Mouse (Mus musculus) cerebellum, adult 8-10 months (tissue): Measurements from ENCODE around the gene Mpped1.

Experiments
- DNase-seq: peaks from one replicate; pipeline ENCODE4 v3.0.0; 2022

Gene Mpped1

DNA sequence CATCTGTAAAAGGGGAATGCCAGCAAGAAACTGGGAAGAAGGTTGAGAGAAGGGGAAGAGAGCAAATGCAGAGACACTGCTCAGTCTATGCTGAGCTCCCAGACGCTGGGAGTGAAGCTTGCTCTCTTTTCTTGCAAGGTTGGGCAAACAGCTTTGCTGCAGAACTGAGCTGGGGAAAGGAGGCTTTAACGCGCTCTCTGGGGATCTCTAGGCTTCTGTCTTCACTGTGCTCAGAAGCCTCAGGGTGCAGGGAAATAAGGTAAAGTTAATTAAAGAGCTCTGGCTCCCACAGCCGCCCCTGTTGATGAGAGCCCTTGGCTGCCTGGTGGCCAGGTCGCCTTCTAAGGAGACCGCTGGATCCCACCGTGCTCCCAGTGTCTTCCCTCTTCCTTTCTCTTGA is 17.7 kb downstream of the Mpped1 start:
- no peak for DNase-seq

DNA sequence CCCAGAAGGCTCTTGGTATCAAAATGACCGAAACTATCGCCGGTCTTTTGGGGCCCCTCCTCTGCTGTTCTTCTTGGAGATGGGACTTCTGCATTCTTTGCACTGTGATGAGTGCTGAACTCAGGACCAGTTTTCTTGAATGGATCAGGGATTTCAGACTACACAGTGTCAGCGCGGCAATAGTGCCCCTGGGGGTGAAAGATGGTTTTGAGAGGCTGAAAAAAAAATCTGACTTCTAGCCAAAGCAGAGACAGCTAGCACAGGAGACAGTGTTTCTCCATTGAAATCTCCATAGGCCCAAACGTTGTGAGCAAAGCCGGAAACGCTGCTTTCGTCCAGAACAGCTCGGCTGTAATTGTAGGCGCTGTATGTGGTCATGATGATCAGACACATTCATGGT is 19.7 kb downstream of the Mpped1 start:
- DNase-seq: no peak

DNA sequence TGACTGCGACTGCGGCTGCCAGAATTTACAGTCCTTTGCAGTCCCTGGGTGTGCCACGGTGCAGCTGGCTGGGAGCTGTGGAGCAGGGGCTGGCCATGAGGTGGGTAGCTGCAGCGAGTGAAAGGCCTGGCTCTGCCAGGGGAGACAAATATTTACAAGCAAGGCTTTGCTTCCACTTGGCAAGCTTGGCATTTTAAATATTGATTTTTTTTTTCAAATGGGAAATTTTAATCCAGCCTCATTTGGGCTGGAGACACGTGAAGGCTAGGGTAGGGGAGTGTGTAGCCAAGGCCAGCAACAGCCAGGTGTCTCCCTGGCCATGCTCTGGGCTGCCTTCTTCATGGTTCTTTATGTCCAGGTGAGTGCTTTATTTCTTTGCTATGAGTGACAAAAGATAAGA is 21.7 kb downstream of the Mpped1 start:
- DNase-seq: no peak

DNA sequence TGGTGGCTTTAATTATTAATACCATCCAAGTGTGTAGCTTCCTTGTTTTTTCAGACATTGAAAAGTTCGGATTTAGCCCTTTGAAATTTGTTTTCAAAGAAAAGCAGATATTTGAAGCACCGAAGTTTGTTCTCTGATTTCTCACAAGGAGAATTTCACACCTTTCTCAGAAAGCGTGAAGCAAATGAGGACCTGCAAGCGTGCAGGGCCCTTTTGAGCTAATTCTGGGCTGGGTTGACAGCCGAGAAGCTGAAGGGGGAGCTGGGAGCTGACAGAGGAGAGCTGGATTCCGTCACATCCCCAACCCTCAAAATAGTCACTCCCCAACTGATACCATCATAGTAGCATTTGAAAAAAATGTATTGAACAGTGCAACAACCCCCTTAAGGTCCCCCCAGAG is 34.8 kb downstream of the Mpped1 start:
- no peak for DNase-seq

DNA sequence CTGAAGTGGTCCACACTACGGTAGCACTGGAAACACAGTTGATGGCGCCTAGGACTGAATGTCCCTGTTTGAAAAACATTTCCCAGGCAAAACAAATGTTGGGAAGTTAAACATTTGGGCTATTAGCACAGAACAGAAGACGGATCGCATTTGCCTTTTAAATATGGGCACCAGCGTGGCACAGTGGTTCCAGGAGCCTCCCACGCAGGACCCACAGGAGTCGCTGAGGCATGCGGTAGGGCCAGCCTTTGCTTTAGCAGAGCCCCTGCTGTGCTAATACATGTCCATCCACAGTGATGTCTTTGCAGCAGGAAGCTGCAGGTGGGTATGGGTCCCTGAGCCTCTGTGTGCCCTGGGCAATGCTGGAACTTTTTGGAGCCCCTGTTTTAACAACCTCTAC is 48.7 kb downstream of the Mpped1 start:
- peak; percentile 30 for DNase-seq

DNA sequence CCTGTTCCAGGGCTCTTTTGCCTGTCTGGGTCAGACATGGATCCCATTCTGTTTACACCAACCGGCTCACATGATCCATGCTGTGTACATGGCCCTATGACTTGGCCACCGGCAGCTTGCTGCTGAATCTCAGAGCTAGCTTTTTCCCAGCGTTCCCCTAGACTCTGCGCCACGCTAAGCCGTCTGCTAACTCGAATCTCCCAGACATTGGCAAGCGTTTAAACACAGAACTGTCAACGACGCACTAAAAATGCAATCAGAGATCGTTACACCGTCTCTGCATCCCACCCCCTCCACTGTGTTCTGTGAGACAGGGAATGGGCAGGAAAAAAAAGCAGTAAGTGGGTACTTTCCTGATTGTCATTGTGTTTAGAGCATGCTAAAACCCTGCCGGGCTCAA is 50.0 kb downstream of the Mpped1 start:
- DNase-seq: no peak

DNA sequence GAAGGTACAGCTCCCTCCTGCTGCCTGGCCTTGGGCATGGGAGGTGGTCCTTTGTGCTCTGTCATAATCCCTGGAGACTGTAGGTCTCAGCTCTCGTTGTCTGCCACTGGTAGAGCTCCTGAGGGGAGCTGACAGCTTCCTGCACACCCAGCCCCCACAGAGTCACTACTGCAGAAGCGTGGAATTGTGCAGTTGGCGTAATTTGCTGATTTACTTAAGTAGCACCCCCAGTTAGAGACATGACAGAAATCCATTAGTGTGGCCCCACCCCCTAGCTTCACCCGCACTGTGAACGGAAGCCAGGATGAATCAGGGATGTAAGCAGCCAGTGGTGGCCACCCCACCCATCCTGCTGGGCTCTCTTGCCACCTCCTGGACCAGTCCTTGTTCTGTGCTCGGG is 53.0 kb downstream of the Mpped1 start:
- DNase-seq: no peak

DNA sequence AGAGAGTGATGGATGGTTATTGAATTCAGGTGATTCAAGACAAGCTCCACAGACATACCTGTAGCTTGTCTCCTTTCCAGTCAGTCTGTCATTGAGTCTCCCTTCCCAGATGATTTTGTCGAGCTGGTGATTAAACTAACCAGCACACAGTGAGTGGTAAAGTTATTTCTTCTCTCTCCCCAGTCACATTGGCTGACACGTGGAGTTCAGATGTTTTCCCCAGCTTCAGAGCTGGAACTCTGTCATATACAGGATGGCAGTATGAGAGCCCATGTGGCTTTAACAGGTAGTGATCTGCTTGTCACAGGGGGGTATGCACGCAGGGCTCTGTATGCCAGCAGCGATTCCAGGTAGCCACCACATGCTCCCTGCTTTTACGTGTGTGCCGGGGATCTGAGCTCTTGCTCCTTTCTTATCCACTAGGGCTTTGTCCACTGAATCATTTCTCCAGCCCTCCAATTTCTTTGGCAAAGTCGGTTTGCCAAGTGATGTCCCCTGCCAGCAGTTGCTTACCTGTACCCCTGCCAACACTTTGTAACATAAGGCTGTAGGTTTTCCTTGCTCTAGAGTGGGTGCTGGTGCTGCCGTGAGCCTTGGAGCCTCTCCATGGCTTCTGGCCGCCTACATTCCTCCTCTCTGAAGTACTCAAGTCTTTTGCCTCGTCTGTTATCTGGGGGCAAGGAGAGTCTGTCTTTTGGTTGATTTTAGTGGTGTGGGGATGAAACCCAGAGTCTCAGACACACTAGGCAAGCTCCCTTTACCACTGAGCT is 61.9 kb downstream of the Mpped1 start:
- DNase-seq: no peak

DNA sequence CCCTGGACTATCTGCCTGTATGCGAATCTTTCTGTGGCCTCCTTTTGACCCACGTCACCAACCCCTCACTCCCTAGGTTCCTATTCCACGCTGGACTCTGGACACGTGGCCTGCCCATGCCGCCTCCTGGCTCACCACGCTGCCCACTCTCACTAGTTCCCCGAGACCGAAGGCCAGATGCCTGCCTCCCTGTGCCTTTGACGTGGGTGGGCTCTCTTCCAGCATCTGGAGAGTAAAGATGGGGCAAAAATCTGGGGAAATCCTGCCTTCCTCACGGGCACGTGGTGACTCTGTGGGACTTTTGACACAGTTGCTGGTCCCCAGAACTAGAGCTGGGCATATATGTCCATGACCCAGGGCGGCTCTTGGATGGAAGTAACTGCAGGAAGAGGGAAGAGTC is 63.2 kb downstream of the Mpped1 start:
- DNase-seq: no peak

DNA sequence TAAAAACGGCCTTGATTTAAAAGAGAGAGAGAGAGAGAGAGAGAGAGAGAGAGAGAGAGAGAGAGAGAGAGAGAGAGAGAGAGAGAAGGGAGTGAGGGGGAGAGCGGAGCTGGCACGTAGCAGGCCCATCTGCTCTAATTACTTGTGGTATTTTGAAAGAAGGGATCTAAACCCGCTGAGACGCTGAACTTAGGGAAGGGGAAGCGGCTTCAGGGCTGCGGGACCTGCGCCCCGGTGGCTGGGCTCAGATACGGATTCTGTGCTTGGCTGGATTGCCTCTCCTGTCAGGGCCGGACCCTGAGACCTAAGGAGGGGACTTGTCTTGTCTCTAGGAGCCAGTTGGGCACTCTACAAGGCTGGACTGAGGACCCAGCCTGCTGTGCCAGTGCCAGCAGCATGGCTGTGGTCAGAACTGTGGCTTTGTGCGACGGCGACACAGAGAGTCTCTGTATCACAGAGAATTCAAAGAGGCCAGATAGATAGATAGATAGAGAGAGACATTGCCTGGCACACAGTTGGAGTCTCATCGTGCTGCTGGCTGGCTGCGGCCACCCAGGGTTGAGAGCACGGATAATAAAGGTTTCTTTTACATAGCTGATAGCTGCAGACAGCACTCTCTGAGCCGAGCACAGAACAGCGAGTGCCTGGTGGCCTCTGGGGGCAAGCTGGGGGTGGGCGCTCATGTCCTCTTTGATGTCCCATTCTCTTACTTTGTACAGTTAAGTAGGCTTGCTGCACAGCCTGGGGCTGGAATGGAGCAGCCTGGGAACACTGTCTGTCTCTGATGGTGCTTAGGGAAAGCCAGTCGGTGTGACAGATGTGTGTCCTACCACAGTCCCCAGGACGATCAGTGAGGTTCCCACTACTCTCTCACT is 63.9 kb downstream of the Mpped1 start:
- DNase-seq: no peak

DNA sequence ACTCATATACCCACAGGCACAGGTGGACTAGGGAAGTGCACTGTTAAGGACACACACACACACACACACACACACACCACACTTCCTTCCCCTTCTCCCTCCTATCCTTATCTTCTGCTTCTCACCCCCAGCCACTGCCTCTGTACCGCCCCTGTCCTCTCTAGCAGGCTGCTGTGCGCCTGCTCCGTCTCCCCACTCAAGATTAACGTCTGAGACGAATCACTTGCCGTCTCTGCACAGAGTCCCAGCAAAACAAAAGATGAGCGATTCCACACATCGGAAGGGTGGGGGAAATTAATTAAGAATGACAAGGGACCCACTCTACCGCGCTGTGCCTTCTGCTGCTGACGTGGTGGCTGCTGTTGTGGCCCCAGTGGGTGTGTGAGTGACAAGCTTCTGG is 66.5 kb downstream of the Mpped1 start:
- no peak for DNase-seq

DNA sequence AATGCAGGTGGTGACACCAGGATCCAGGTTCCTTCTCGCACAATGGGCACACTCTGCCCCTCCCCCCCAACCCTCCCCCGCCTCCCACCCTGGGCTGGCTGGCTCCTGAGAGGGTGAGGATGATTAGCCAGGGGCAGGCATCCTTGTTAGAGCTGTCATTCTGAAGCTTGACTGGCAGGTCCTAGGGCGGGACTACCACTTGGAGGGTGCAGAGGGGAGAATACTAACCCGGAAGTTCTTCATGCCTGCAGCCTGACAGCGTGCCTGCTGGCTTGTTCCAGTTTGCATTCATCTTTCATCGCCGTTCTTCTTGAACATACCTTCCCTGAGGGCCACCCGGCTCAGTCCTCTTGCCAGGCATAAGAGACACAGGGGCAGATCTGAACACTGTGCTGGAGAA is 67.3 kb downstream of the Mpped1 start:
- DNase-seq: no peak

DNA sequence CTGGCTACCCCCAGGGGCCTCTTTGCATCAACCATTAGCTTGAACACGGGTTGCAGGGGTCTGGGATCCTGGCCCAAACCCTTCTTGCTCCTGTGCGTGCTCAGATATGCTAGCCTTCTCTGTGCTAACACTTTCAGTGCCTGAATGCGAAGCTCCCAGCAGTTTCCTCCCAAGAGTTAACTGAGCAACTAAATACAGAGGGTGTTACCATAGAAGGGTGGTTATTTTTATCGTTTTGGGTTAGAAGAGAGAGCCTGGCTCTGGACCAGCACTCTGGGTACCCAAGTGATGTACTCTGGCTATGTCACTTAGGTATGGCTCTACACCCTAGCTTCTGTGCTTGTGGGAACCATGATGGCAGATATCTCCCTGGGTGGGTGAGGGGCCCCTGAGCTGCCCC is 68.2 kb downstream of the Mpped1 start:
- no peak for DNase-seq

DNA sequence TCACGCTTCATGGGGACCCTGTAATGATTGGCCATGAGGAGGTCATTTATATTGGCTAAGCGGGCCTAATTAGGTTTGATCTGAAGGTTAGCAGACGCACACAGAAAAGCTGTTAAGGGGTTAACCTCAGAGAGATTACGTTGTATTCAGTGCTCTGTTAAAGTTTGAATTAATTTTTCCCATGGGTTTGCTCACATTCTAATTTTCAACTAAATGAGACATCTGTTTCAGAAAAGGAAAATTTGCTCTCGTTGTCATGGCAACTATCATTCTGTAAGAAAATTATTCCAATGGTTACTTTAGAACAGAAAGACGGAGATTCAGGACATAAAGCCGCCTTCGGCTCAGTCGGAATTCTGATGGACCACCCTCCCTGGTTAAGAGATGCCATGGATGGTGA is 68.9 kb downstream of the Mpped1 start:
- no peak for DNase-seq

DNA sequence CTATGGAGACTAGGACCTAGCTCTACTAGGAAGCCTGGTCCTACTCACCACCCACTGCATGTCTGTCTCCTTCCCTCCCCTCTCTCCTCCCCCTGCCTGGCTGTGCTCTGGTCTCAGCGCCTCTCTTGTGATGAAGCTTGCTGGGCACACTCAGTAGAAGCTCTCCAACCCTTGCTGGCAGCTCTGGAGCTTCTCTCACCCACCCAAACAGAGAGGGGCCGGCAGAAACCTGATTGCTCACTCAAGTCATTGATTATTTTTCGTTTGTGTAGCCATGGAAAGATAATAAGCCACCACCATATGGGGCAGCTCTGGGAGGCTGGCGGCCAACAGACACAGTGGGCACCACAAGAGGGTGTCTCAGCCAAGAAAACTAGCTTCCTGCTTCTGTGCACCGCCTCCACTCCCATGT is 74.1 kb downstream of the Mpped1 start:
- no peak for DNase-seq

DNA sequence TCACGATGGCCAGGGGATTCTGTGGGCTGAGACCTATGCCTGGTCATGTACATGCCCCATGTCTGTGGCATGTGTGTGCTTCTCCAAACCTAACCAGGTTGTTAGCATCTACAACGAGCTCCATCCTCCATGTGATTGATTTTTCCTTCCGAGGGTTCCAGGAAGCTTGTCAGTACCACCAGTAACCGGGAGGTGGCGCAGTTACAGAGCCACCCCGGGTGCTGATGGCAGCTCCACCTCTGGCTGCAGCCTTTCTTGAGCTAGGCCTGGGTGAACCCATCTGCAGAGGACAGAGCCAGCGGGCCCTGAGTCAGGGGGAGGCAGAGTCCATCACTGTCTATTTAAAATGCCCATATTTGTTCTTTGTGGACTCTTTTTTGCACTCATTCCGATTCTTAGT is 77.9 kb downstream of the Mpped1 start:
- DNase-seq: peak; percentile 72

DNA sequence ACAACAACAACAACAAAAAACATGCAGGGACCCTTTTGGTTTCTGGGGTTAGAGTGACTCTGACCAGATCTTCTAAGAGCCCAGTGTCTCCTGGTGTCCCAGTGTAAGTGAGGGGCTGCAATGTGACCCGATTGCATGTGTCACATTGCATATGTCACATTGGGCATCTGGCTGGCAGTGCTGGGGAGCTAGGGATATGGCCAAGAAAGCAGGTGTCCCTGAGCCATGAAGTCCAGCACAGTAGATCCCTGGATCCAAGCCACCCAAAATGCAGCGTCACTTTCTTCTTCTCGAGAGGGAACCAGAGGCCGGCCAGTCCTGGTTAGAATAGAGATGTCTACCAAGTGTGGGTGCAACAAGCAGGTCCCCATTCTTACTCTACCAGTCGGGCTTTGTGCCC is 86.4 kb downstream of the Mpped1 start:
- DNase-seq: no peak

DNA sequence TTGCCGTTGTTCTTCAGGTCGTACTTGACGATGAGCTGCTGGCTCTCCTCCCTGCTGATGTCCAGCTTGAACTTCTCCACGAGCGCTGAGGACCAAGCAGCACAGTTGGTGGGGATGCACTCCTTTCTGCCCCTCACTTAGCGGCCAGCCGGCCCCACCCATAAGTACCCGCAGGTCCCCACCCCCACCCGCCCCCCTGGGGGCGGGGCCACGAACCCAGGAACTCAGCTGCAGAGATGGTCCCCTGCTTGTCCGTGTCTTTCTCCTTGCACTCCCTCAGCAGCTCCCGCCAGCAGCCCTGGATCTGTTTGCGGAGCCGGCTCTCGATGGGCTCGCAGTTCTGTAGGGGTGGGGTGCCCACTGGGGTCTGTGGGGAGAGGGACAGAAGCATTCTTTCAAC is 91.7 kb downstream of the Mpped1 start:
- no peak for DNase-seq

DNA sequence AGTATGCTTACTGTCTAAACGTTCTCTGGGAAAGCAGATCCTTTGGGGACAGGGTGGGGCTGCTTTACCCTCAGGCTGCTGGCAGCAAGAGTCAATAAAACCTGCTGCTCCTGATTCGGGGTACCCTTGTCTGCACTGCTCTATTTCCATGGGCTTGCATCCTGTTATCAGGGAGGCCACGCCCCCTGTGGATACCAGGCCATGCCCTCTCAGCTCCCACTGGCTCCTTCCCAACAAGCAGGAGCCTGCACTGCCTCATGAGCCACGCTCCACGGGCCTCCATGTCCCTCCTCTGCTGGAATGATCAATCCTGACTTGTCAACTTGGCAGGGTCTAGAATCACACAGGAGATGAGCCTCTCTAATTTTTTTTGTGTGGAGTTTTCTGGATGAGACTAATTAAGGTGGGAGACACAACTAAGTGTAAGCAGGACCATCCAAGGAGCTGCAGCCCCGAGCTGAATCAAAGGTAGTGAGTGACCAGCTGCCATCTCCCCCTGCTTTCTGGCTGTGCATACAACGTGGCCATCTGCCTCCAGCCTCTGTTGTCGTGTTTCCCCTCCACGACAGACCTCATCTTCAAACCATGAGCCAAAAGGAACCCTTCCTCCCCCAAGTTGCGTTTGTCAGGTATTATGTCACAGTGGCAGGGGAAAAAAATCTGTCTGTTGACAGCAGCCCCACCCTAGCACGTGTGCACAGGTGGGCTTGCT is 98.0 kb downstream of the Mpped1 start:
- no peak for DNase-seq

DNA sequence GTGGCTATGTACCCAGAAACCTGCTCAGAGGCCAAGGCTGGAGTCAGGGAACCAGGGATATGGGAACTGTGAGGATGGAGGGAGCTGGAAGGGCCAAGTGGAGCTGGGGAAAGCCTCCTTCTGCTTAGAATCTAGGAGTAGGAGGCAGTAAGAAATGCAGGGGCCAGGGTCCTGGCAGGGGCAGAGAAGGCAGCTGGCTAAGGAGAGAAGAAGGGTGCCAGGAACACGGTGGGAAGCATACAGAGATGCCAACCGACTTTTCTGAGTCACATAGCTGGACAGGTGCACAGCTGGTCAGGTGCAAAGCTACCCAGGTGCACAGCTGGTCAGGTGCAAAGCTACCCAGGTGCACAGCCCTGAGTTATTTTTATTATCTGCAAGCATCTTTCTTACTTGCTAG is 98.6 kb downstream of the Mpped1 start:
- no peak for DNase-seq

DNA sequence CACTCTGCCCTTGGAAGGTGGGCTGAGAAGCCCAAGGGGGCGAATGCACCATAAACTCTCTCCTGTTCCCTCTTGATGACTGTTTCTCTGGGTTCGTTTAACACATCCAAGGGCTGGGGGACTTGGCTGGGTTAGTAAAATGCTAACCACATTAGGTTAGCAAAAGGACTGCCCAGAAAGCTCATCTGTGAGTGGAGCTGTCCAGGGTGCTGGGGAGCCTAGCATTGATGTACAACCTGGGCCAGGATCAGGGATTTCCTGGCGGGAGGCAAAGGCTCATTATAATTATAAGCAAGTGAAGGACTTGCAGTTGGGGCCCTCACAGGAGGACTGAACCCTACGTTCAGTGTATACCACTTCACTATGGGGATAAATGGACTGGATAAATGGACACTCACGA is 100.6 kb downstream of the Mpped1 start:
- DNase-seq: no peak

DNA sequence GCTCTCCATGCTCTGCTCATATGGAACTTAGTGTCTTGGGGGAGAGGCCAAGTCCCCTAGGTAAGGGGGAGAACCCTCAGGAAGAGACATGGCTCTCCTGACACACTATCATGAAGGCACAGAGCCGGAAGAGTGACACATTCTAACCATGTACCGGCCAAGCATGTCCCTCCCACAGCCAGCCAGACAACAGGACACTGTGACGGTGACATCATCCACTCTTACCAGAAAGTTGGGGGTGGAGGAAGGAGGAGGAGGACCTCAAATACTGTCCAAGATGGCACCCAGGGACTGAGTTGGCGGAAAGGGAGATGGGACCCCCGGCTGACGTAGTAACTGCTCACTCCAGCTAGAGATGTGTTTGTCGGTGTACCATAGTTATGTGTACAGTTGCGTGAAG is 104.6 kb downstream of the Mpped1 start:
- no peak for DNase-seq

DNA sequence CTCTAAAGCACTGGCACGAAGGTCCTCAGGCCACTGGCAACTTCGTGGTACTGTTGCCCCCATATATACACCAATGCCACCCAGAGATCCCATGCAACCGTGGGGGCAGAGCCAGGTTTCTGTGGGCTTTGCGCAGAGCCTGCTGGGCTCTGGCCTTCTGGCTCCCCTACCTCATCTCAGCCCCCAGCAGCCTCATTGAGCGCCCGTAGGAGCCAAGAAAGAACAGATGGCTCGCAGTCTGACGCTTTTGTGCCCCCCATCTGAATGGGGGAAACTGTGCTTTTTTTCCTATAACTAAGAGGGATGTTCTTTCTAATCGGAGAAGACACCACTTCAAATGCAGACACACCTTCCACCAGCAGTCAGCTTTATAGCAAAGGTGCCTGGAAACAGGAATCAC is 105.0 kb downstream of the Mpped1 start:
- no peak for DNase-seq

DNA sequence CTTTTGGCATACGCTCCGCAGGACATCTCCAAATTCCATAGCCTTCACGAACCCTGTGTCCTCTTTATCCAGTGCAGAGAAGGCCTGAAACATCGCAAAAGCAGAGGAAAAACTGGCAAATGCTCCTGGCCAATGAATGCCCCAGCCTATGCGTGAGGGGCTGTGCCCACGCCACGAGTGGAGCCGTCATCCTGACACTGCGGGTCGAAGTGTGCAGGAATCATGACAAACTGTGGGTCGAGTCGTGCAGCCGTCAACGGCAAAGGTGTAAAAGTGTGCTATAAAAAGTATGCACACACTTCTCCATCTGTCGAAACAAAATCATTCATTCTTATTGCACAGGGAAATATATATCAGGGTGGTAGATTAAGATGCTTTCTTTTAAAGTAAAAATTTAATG is 113.6 kb downstream of the Mpped1 start:
- no peak for DNase-seq
